Mouse (Mus musculus) kidney, embryonic 15.5 days (tissue): ENCODE results near the gene Gm38393. TPM values are rescaled to one million over a fixed set of nuclear protein-coding genes. Genes with fewer than 3 reads are reported as not detected.
A peak's percentile ranks its signal among the peaks of the same experiment; 100 is the strongest.

Experiments
- ATAC-seq: fragments of 200-750 bp; cut with Nextera tagmentation; replicated peaks from 2 replicates; pipeline ENCODE4 v1.8.0; 2017; ENCODE audit warnings: moderate TSS enrichment; ENCODE audit not compliant: low FRiP score
- H3K27ac ChIP-seq: fragments of 300-500 bp; sonication (generic); 2 replicates; pipeline ENCODE4 v1.5.1; 2015; ENCODE audit warnings: mild to moderate bottlenecking, inconsistent platforms
- H3K27me3 ChIP-seq: fragments of 300-500 bp; sonication (generic); 2 replicates; pipeline ENCODE4 v1.6.1; 2015; ENCODE audit warnings: inconsistent platforms
- H3K36me3 ChIP-seq: fragments of 300-500 bp; sonication (generic); 2 replicates; pipeline ENCODE4 v1.6.1; 2015; ENCODE audit warnings: inconsistent platforms
- H3K4me1 ChIP-seq: fragments of 300-500 bp; sonication (generic); 2 replicates; pipeline ENCODE4 v1.6.1; 2015; ENCODE audit warnings: inconsistent platforms
- H3K4me2 ChIP-seq: fragments of 300-500 bp; sonication (generic); 2 replicates; pipeline ENCODE4 v1.6.1; 2015; ENCODE audit warnings: moderate library complexity, mild to moderate bottlenecking, inconsistent platforms
- H3K4me3 ChIP-seq: fragments of 300-500 bp; sonication (generic); replicated peaks from 2 replicates; pipeline ENCODE4 v1.5.1; 2015; ENCODE audit warnings: mild to moderate bottlenecking, inconsistent platforms
- H3K9ac ChIP-seq: fragments of 300-500 bp; sonication (generic); 2 replicates; pipeline ENCODE4 v1.6.1; 2015; ENCODE audit warnings: mild to moderate bottlenecking, inconsistent platforms
- H3K9me3 ChIP-seq: fragments of 300-500 bp; sonication (generic); replicated peaks from 2 replicates; pipeline ENCODE4 v1.6.1; 2016; ENCODE audit warnings: inconsistent platforms
- WGBS: fragments of 180-500 bp; shearing (Covaris S2); methylation state at CpG from one replicate; pipeline ENCODE4 v1.1.7; 2015; ENCODE audit warnings: mixed read lengths; 5-methylcytosine and 5-hydroxymethylcytosine counted together
- polyA plus RNA-seq: library from polyadenylated mRNA; unstranded; fragments of >200 nt; fragmentation: Nextera tagmentation; extraction: Ambion mirVana; gene quantifications from 2 replicates; pipeline ENCODE4 v1.2.1, GENCODE M21; 2015

The Gm38393 gene
- 0.75 and 0.98 TPM in 2 replicates for polyA plus RNA-seq

GRCm38 (mm10) chr7:60004606-60005330 lies at the start of gene Gm38393, which contains the start of gene Snurf:
Gm38393 (minus strand) TSS chr7:60005064.
Snurf (minus strand) TSS chr7:60005049.
- Histone ChIP-seq H3K4me3 (peak within 1 kb of the TSS; percentile 57), H3K4me1 (no peaks in the 10 kb centered on the region), H3K4me2 (peak within 1 kb of the TSS; percentile 63), H3K27me3 (no peaks in the 10 kb centered on the region), H3K36me3 (no peaks in the 10 kb centered on the region), H3K9ac (peak within 1 kb of the TSS; percentile 40), H3K9me3 (peaks cover 16% of the 10 kb centered on the region; the same call in 1 of the 2 replicates), H3K27ac (peak within 1 kb of the TSS; percentile 63; the same call in 1 of the 2 replicates)
- 48% methylated on average over 30 of the region's 30 CpGs for WGBS
- peak; percentile 83 for ATAC-seq

GRCm38 (mm10) chr7:60047481-60048201 lies 42.8 kb upstream of the Gm38393 start:
- Histone ChIP-seq H3K27me3 (no peaks in the 10 kb centered on the region), H3K4me1 (no peaks in the 10 kb centered on the region), H3K4me3 (no peak overlapping the region), H3K36me3 (no peaks in the 10 kb centered on the region), H3K27ac (no peak overlapping the region), H3K9ac (no peak overlapping the region), H3K9me3 (no peaks in the 10 kb centered on the region), H3K4me2 (no peak overlapping the region)
- no peak for ATAC-seq
- WGBS, result 77% methylated on average over 6 of the region's 6 CpGs

- Histone ChIP-seq H3K9ac (no peak overlapping the region), H3K4me2 (no peak overlapping the region), H3K27me3 (no peaks in the 10 kb centered on the region), H3K36me3 (no peaks in the 10 kb centered on the region), H3K27ac (no peak overlapping the region), H3K9me3 (0 out of 2 replicates have a peak, but pooled peaks cover 3% of the 10 kb centered on the region), H3K4me1 (no peaks in the 10 kb centered on the region), H3K4me3 (no peak overlapping the region)
- WGBS, result 57% methylated on average over 3 of the region's 3 CpGs
- ATAC-seq, result no peak
Measured at GRCm38 (mm10) chr7:60013186-60013585, 8.3 kb upstream of the Gm38393 start.

- Histone ChIP-seq H3K9me3 (peaks cover 18% of the 10 kb centered on the region; the same call in 1 of the 2 replicates), H3K9ac (no peak overlapping the region), H3K4me3 (no peak overlapping the region), H3K4me1 (no peaks in the 10 kb centered on the region), H3K27ac (no peak overlapping the region), H3K4me2 (no peak overlapping the region), H3K36me3 (no peaks in the 10 kb centered on the region), H3K27me3 (no peaks in the 10 kb centered on the region)
- WGBS, result 50% methylated on average over 3 of the region's 3 CpGs
- no peak for ATAC-seq
Measured at GRCm38 (mm10) chr7:60007727-60008360, 3.0 kb upstream of the Gm38393 start.

GRCm38 (mm10) chr7:60006262-60006661 lies 1.4 kb upstream of the Gm38393 start:
- H3K27me3 ChIP-seq, result no peaks in the 10 kb centered on the region
- no peak overlapping the region for H3K4me3 ChIP-seq
- no peak overlapping the region for H3K9ac ChIP-seq
- no peak for ATAC-seq
- no peak overlapping the region for H3K4me2 ChIP-seq
- H3K27ac ChIP-seq, result no peak overlapping the region
- peaks cover 16% of the 10 kb centered on the region; the same call in 1 of the 2 replicates for H3K9me3 ChIP-seq
- 61% methylated on average over 2 of the region's 2 CpGs for WGBS
- H3K36me3 ChIP-seq, result no peaks in the 10 kb centered on the region
- no peaks in the 10 kb centered on the region for H3K4me1 ChIP-seq

GRCm38 (mm10) chr7:60003921-60004605 lies 801 bp downstream of the Gm38393 start:
- Histone ChIP-seq H3K9me3 (peaks cover 16% of the 10 kb centered on the region; the same call in 1 of the 2 replicates), H3K27ac (peak overlapping the region; percentile 63; the same call in 1 of the 2 replicates), H3K9ac (peak overlapping the region; percentile 40), H3K4me3 (peak overlapping the region; percentile 57), H3K4me1 (no peaks in the 10 kb centered on the region), H3K36me3 (no peaks in the 10 kb centered on the region), H3K27me3 (no peaks in the 10 kb centered on the region), H3K4me2 (peak overlapping the region; percentile 63)
- 54% methylated on average over 22 of the region's 22 CpGs for WGBS
- peak; percentile 91 for ATAC-seq

GRCm38 (mm10) chr7:60003006-60003865 lies 1.6 kb downstream of the Gm38393 start:
- no peaks in the 10 kb centered on the region for H3K36me3 ChIP-seq
- WGBS, result 59% methylated on average over 12 of the region's 12 CpGs
- H3K4me2 ChIP-seq, result peak overlapping the region; percentile 63
- no peaks in the 10 kb centered on the region for H3K4me1 ChIP-seq
- ATAC-seq, result no peak
- H3K4me3 ChIP-seq, result peak overlapping the region; percentile 57
- 0 out of 2 replicates have a peak overlapping the region, but pooled peaks have one; percentile 63 for H3K27ac ChIP-seq
- peak overlapping the region; percentile 40 for H3K9ac ChIP-seq
- H3K9me3 ChIP-seq, result peaks cover 16% of the 10 kb centered on the region; the same call in 1 of the 2 replicates
- no peaks in the 10 kb centered on the region for H3K27me3 ChIP-seq

GRCm38 (mm10) chr7:59978646-59979045 lies 26.2 kb downstream of the Gm38393 start:
- Histone ChIP-seq H3K4me3 (no peak overlapping the region), H3K4me1 (no peaks in the 10 kb centered on the region), H3K27me3 (no peaks in the 10 kb centered on the region), H3K9me3 (no peaks in the 10 kb centered on the region), H3K4me2 (no peak overlapping the region), H3K27ac (no peak overlapping the region), H3K36me3 (peaks cover 6% of the 10 kb centered on the region; the same call in 1 of the 2 replicates), H3K9ac (no peak overlapping the region)
- 62% methylated on average over 1 of the region's 1 CpGs for WGBS
- no peak for ATAC-seq
